In genomic region chr13:34806532-34807092, GRCm38 (mm10) we compare ENCODE assay signal across 11 mouse cellular contexts.
DNase-seq lines count a peak whose midpoint lies in the region; ATAC-seq and TF ChIP-seq lines count a peak whose summit lies in the region.
"Had no signal": no experiment of that assay in that cellular context is flagged by ENCODE, and none has a peak within 500 bp of the region (broad histone marks: within the 10 kb centered on the region; RNA-seq: fewer than 3 reads in every experiment).

No protein-coding gene starts in this region.

- 48% methylated on average over 9 of the region's 9 CpGs for WGBS in lung, embryonic 14.5 days
- WGBS in lung, postnatal 0 days, result 47% methylated on average over 9 of the region's 9 CpGs
- WGBS in embryonic facial prominence, embryonic 15.5 days, result 34% methylated on average over 9 of the region's 9 CpGs
- 36% methylated on average over 9 of the region's 9 CpGs for WGBS in hindbrain, embryonic 14.5 days
- 46% methylated on average over 9 of the region's 9 CpGs for WGBS in neural tube, embryonic 14.5 days

- no peak for TF ChIP-seq EP300 in lung, postnatal 0 days (IDR thresholded peaks at IDR 0.05)

- H3K9me3 ChIP-seq in lung, embryonic 14.5 days (ENCODE audit: low read depth, low read length), result no peaks in the 10 kb centered on the region
- no peaks in the 10 kb centered on the region for H3K9me3 ChIP-seq in lung, postnatal 0 days (ENCODE audit: low read length)
- no peaks in the 10 kb centered on the region for H3K9me3 ChIP-seq in embryonic facial prominence, embryonic 15.5 days (replicated peaks)
- no peaks in the 10 kb centered on the region for H3K9me3 ChIP-seq in hindbrain, embryonic 14.5 days (ENCODE audit: control insufficient read depth, low read length)
- H3K9me3 ChIP-seq in neural tube, embryonic 14.5 days (ENCODE audit: control insufficient read depth, low read length), result no peaks in the 10 kb centered on the region

- no peak overlapping the region for H3K4me3 ChIP-seq in lung, embryonic 14.5 days (ENCODE audit: low read depth, low read length)
- no peak overlapping the region for H3K4me3 ChIP-seq in lung, postnatal 0 days (ENCODE audit: low read depth, low read length)
- H3K4me3 ChIP-seq in embryonic facial prominence, embryonic 15.5 days (replicated peaks), result no peak overlapping the region
- H3K4me3 ChIP-seq in hindbrain, embryonic 14.5 days (replicated peaks; ENCODE audit: low read length), result no peak overlapping the region
- H3K4me3 ChIP-seq in neural tube, embryonic 14.5 days (ENCODE audit: low read depth, low read length), result no peak overlapping the region
- H3K4me3 ChIP-seq: heart, adult 2 months had no signal

- no peak for ATAC-seq in lung, embryonic 14.5 days (ENCODE audit: insufficient read depth)
- ATAC-seq in lung, postnatal 0 days, result no peak
- 0 out of 2 replicates have a peak, but pooled peaks have one; percentile 24 for ATAC-seq in embryonic facial prominence, embryonic 15.5 days (ENCODE audit: insufficient number of reproducible peaks, low FRiP score, low TSS enrichment, low read depth)
- ATAC-seq in hindbrain, embryonic 14.5 days (ENCODE audit: low FRiP score), result peak; percentile 64; the same call in 1 of the 2 replicates
- ATAC-seq in neural tube, embryonic 14.5 days (ENCODE audit: low read depth), result peak; percentile 51; the same call in 1 of the 2 replicates
- ATAC-seq: Patski had no signal

- DNase-seq in lung, embryonic 14.5 days, result peak; percentile 46
- DNase-seq in lung, postnatal 0 days (ENCODE audit: low spot score), result no peak
- peak; percentile 42 for DNase-seq in hindbrain, embryonic 14.5 days (ENCODE audit: low spot score)
- DNase-seq in embryo, embryonic 11 days, result no peak
- no peak for DNase-seq in frontal cortex, postnatal 36 days (ENCODE audit: low spot score in 2 of 2)
- DNase-seq: heart, adult 2 months; layer of hippocampus, postnatal 36 days; lung, adult 2 months had no signal

- no peak for TF ChIP-seq CTCF in lung, embryonic 14.5 days (IDR thresholded peaks at IDR 0.05; ENCODE audit: low read depth)
- TF ChIP-seq CTCF in lung, postnatal 0 days (IDR thresholded peaks at IDR 0.05), result no peak

- no peak overlapping the region for H3K27ac ChIP-seq in lung, embryonic 14.5 days (ENCODE audit: low read depth)
- no peak overlapping the region for H3K27ac ChIP-seq in lung, postnatal 0 days (ENCODE audit: low read length)
- H3K27ac ChIP-seq in embryonic facial prominence, embryonic 15.5 days (replicated peaks), result 0 out of 2 replicates have a peak overlapping the region, but pooled peaks have one; percentile 24
- H3K27ac ChIP-seq in hindbrain, embryonic 14.5 days, result peak overlapping the region; percentile 51
- no peak overlapping the region; the same call in 1 of the 2 replicates for H3K27ac ChIP-seq in neural tube, embryonic 14.5 days (ENCODE audit: low read depth, low read length)
- H3K27ac ChIP-seq: heart, adult 2 months had no signal

- no peaks in the 10 kb centered on the region for H3K27me3 ChIP-seq in lung, embryonic 14.5 days (ENCODE audit: insufficient read depth, low read length)
- H3K27me3 ChIP-seq in lung, postnatal 0 days (replicated peaks; ENCODE audit: insufficient read depth, low read length), result no peaks in the 10 kb centered on the region
- no peaks in the 10 kb centered on the region for H3K27me3 ChIP-seq in embryonic facial prominence, embryonic 15.5 days
- no peaks in the 10 kb centered on the region for H3K27me3 ChIP-seq in hindbrain, embryonic 14.5 days (ENCODE audit: control insufficient read depth, insufficient read depth, low read length)
- H3K27me3 ChIP-seq in neural tube, embryonic 14.5 days (ENCODE audit: control insufficient read depth, insufficient read depth, low read length), result no peaks in the 10 kb centered on the region
- H3K27me3 ChIP-seq: Patski had no signal

- H3K36me3 ChIP-seq in lung, embryonic 14.5 days (ENCODE audit: insufficient read depth), result no peaks in the 10 kb centered on the region
- H3K36me3 ChIP-seq in lung, postnatal 0 days (ENCODE audit: insufficient read depth, low read length), result no peaks in the 10 kb centered on the region
- no peaks in the 10 kb centered on the region for H3K36me3 ChIP-seq in embryonic facial prominence, embryonic 15.5 days
- no peaks in the 10 kb centered on the region for H3K36me3 ChIP-seq in hindbrain, embryonic 14.5 days (replicated peaks; ENCODE audit: control insufficient read depth, insufficient read depth)
- no peaks in the 10 kb centered on the region for H3K36me3 ChIP-seq in neural tube, embryonic 14.5 days (ENCODE audit: control insufficient read depth, insufficient read depth, low read length)

- no peak overlapping the region for H3K9ac ChIP-seq in lung, embryonic 14.5 days
- H3K9ac ChIP-seq in lung, postnatal 0 days (replicated peaks; ENCODE audit: low read depth), result no peak overlapping the region
- H3K9ac ChIP-seq in embryonic facial prominence, embryonic 15.5 days, result no peak overlapping the region
- H3K9ac ChIP-seq in hindbrain, embryonic 14.5 days, result no peak overlapping the region
- H3K9ac ChIP-seq in neural tube, embryonic 14.5 days (replicated peaks; ENCODE audit: low read depth, low read length), result no peak overlapping the region

- H3K4me1 ChIP-seq in lung, embryonic 14.5 days (ENCODE audit: insufficient read depth), result no peaks in the 10 kb centered on the region
- no peaks in the 10 kb centered on the region for H3K4me1 ChIP-seq in lung, postnatal 0 days (ENCODE audit: insufficient read depth, low read depth, low read length)
- H3K4me1 ChIP-seq in embryonic facial prominence, embryonic 15.5 days, result peaks cover 6% of the 10 kb centered on the region; the same call in 1 of the 2 replicates
- H3K4me1 ChIP-seq in hindbrain, embryonic 14.5 days (replicated peaks; ENCODE audit: control insufficient read depth, insufficient read depth, low read length), result no peaks in the 10 kb centered on the region
- peaks cover 4% of the 10 kb centered on the region; the same call in 1 of the 2 replicates for H3K4me1 ChIP-seq in neural tube, embryonic 14.5 days (ENCODE audit: control insufficient read depth, insufficient read depth, low read length)

- no peak overlapping the region for H3K4me2 ChIP-seq in lung, embryonic 14.5 days
- no peak overlapping the region for H3K4me2 ChIP-seq in lung, postnatal 0 days (replicated peaks; ENCODE audit: low read depth, low read length)
- H3K4me2 ChIP-seq in embryonic facial prominence, embryonic 15.5 days (replicated peaks), result no peak overlapping the region
- H3K4me2 ChIP-seq in hindbrain, embryonic 14.5 days (replicated peaks), result no peak overlapping the region
- H3K4me2 ChIP-seq in neural tube, embryonic 14.5 days (ENCODE audit: low read depth, low read length), result no peak overlapping the region

Comparison
In these comparisons a context has a peak if more than half of its experiments do, and no peak if none do; other contexts are left out.
1. DNase-seq: peak in lung, embryonic 14.5 days (single experiment) and hindbrain, embryonic 14.5 days (single experiment); none in lung, postnatal 0 days (single experiment), embryo, embryonic 11 days (single experiment) and frontal cortex, postnatal 36 days (0 of 2).
2. ATAC-seq: peak in embryonic facial prominence, embryonic 15.5 days (single experiment), hindbrain, embryonic 14.5 days (single experiment) and neural tube, embryonic 14.5 days (single experiment); none in lung, embryonic 14.5 days (single experiment) and lung, postnatal 0 days (single experiment).
3. H3K27ac ChIP-seq: peak in embryonic facial prominence, embryonic 15.5 days (single experiment) and hindbrain, embryonic 14.5 days (single experiment); none in lung, embryonic 14.5 days (single experiment), lung, postnatal 0 days (single experiment) and neural tube, embryonic 14.5 days (single experiment).